Mouse (Mus musculus): Measurements from ENCODE around the gene Cish. TPM values are rescaled to one million over a fixed set of nuclear protein-coding genes. Genes with fewer than 3 reads are reported as not detected.

Gene Cish
- polyA plus RNA-seq, 1 experiment from 2014 or later: 13.7 TPM

DNA sequence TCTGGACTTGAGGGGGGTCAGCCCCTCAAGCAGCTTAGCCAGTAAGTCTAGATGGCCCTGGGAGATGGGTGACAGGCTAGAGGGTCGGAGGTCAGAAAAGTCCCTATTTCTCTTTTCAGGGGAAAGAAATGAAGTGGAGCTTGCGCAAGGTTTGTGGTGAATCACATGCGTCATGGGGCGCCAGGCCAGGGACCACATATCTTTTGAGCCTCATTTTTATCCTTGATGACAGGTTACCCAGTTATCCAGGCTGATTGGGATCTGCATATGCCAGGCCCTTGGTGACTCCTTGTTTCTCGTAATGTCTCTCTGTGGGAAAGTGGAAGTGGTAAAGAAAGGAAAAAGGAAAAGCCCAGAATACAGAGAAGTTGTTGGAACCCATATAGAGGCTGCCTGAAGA, 31.9 kb upstream of the Cish start:
- Histone ChIP-seq H3K9me3 (no peaks in the 10 kb centered on the region), H3K27me3 (no peaks in the 10 kb centered on the region)
- WGBS: 94% methylated on average over 5 of the region's 5 CpGs

DNA sequence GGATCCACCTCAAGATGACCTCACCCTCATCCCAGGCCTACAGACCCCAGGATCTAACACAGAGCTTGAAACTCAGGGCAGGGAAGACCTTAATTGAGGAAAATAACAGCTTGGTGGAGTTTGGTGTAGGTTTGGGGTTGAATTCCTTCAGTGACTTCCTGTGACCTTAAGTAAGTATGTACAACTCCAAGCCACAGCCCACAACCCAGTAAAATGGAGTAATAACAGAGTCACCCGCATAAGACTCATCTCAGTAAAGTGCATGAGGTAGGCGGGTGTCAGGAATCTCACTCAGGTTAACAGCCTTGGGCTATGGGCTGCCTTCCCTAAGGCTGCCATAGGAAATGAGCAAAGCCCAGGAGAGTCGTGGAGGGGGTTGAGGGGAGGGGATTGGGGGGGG, 31.1 kb upstream of the Cish start:
- H3K9ac ChIP-seq: no peak overlapping the region
- no peak overlapping the region for H3K4me2 ChIP-seq
- no peak overlapping the region for H3K27ac ChIP-seq (replicated peaks)
- 0 out of 2 replicates have a peak, but pooled peaks cover 3% of the 10 kb centered on the region for H3K4me1 ChIP-seq (replicated peaks)
- 73% methylated on average over 3 of the region's 3 CpGs for WGBS
- ATAC-seq (ENCODE audit: low FRiP score, low read depth): no peak
- no peak overlapping the region for H3K4me3 ChIP-seq
- no peaks in the 10 kb centered on the region for H3K9me3 ChIP-seq
- H3K27me3 ChIP-seq: no peaks in the 10 kb centered on the region
- H3K36me3 ChIP-seq: no peaks in the 10 kb centered on the region

More for the DNA sequence above, 31.9 kb upstream of the Cish start:
- no peak for ATAC-seq (ENCODE audit: low FRiP score, low read depth)
- H3K4me2 ChIP-seq: no peak overlapping the region
- H3K9ac ChIP-seq: no peak overlapping the region
- H3K4me1 ChIP-seq (replicated peaks): 0 out of 2 replicates have a peak, but pooled peaks cover 3% of the 10 kb centered on the region
- H3K27ac ChIP-seq (replicated peaks): no peak overlapping the region
- H3K4me3 ChIP-seq: no peak overlapping the region
- H3K36me3 ChIP-seq: no peaks in the 10 kb centered on the region

- Histone ChIP-seq H3K27me3 (no peaks in the 10 kb centered on the region), H3K9ac (no peak overlapping the region), H3K4me1 (replicated peaks) (no peaks in the 10 kb centered on the region), H3K36me3 (no peaks in the 10 kb centered on the region), H3K9me3 (no peaks in the 10 kb centered on the region), H3K4me3 (no peak overlapping the region), H3K27ac (replicated peaks) (no peak overlapping the region), H3K4me2 (no peak overlapping the region)
- 85% methylated on average over 1 of the region's 1 CpGs for WGBS
- ATAC-seq (ENCODE audit: low FRiP score, low read depth): no peak
Measured at GRCm38 (mm10) chr9:107267028-107267427, 28.8 kb upstream of the Cish start.

GRCm38 (mm10) chr9:107267721-107268402, 28.0 kb upstream of the Cish start:
- no peaks in the 10 kb centered on the region for H3K27me3 ChIP-seq
- H3K9ac ChIP-seq: no peak overlapping the region
- WGBS: 66% methylated on average over 4 of the region's 4 CpGs
- no peaks in the 10 kb centered on the region for H3K9me3 ChIP-seq
- no peaks in the 10 kb centered on the region for H3K4me1 ChIP-seq (replicated peaks)
- no peak for ATAC-seq (ENCODE audit: low FRiP score, low read depth)
- H3K27ac ChIP-seq (replicated peaks): no peak overlapping the region
- H3K4me2 ChIP-seq: no peak overlapping the region
- no peak overlapping the region for H3K4me3 ChIP-seq
- H3K36me3 ChIP-seq: no peaks in the 10 kb centered on the region

GRCm38 (mm10) chr9:107269772-107270171, 26.1 kb upstream of the Cish start:
- H3K36me3 ChIP-seq: no peaks in the 10 kb centered on the region
- H3K27me3 ChIP-seq: no peaks in the 10 kb centered on the region
- no peak for ATAC-seq (ENCODE audit: low FRiP score, low read depth)
- no peaks in the 10 kb centered on the region for H3K9me3 ChIP-seq
- H3K4me3 ChIP-seq: no peak overlapping the region
- 100% methylated on average over 1 of the region's 1 CpGs for WGBS
- H3K27ac ChIP-seq (replicated peaks): no peak overlapping the region
- no peak overlapping the region for H3K4me2 ChIP-seq
- no peak overlapping the region for H3K9ac ChIP-seq
- H3K4me1 ChIP-seq (replicated peaks): no peaks in the 10 kb centered on the region

DNA sequence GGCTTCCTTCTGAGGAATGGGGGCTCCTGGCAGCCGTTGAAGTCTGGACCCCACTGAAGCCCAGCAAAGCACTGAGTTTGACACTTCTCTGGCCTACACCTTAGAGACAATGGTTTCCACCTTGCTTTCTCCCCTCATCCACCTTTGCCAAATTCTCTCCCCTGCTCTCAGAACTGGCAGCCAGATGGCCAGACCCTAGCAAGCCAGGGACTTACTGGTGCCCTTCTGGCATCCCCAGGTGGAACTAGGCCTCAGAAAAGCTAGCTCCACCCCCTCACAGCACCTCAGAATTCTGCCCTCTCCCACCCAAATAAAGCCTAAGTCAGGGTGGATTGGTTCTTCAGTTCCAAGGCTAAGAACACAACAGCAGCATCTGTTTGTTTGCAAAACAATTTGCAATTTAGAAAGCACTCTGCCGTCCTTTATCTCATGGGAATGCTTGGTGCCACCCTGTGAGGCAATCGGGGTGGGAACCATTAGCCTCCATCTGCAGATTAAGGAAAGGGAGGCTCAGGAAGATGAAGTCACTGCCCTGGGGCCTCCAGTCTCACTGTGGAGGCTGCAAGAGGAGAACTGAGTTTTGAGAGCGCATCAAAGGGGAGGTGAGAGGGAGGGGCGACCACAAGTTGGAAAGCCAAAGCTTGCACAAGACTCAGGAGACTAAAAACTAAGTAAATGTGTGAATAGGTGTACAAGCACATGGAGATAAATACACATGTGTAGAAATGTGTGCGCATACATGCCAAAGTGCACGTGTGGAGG, 24.5 kb upstream of the Cish start:
- Histone ChIP-seq H3K9me3 (no peaks in the 10 kb centered on the region), H3K4me2 (no peak overlapping the region), H3K27ac (replicated peaks) (no peak overlapping the region), H3K27me3 (no peaks in the 10 kb centered on the region), H3K9ac (no peak overlapping the region), H3K4me1 (replicated peaks) (0 out of 2 replicates have a peak, but pooled peaks cover 3% of the 10 kb centered on the region), H3K36me3 (no peaks in the 10 kb centered on the region), H3K4me3 (no peak overlapping the region)
- no peak for ATAC-seq (ENCODE audit: low FRiP score, low read depth)
- WGBS: 78% methylated on average over 7 of the region's 7 CpGs

DNA sequence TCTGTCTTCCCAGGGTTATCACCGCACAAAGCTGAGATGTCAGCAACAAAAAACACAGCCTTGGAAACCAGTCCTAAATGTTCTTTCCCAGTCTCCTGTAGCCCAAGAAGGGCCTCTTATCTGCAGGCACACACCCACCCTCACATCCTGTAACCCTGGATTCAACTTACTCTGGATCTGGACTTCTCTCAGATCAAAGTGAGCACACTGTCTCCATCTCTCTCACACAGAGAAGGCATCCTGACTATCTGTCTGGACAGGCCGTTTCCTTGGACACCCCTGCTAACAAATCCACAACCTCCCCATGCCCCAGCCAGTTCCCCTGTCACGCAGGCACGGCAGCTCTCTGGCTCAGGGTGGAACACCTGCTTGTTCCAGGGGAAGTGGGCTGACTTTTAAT, 23.5 kb upstream of the Cish start:
- H3K27ac ChIP-seq (replicated peaks): no peak overlapping the region
- no peaks in the 10 kb centered on the region for H3K9me3 ChIP-seq
- no peaks in the 10 kb centered on the region for H3K36me3 ChIP-seq
- no peak for ATAC-seq (ENCODE audit: low FRiP score, low read depth)
- H3K4me1 ChIP-seq (replicated peaks): 0 out of 2 replicates have a peak, but pooled peaks cover 3% of the 10 kb centered on the region
- H3K4me3 ChIP-seq: no peak overlapping the region
- H3K4me2 ChIP-seq: no peak overlapping the region
- no peaks in the 10 kb centered on the region for H3K27me3 ChIP-seq
- no peak overlapping the region for H3K9ac ChIP-seq
- 77% methylated on average over 4 of the region's 4 CpGs for WGBS

GRCm38 (mm10) chr9:107273184-107273583, 22.6 kb upstream of the Cish start:
- no peaks in the 10 kb centered on the region for H3K27me3 ChIP-seq
- H3K36me3 ChIP-seq: no peaks in the 10 kb centered on the region
- H3K4me1 ChIP-seq (replicated peaks): peaks cover 7% of the 10 kb centered on the region
- H3K9ac ChIP-seq: no peak overlapping the region
- WGBS: 74% methylated on average over 10 of the region's 10 CpGs
- no peak overlapping the region for H3K4me3 ChIP-seq
- H3K27ac ChIP-seq (replicated peaks): no peak overlapping the region
- no peaks in the 10 kb centered on the region for H3K9me3 ChIP-seq
- ATAC-seq (ENCODE audit: low FRiP score, low read depth): no peak
- H3K4me2 ChIP-seq: no peak overlapping the region

- no peaks in the 10 kb centered on the region for H3K27me3 ChIP-seq
- WGBS: 72% methylated on average over 6 of the region's 6 CpGs
Measured at GRCm38 (mm10) chr9:107274751-107275150, 21.1 kb upstream of the Cish start.

DNA sequence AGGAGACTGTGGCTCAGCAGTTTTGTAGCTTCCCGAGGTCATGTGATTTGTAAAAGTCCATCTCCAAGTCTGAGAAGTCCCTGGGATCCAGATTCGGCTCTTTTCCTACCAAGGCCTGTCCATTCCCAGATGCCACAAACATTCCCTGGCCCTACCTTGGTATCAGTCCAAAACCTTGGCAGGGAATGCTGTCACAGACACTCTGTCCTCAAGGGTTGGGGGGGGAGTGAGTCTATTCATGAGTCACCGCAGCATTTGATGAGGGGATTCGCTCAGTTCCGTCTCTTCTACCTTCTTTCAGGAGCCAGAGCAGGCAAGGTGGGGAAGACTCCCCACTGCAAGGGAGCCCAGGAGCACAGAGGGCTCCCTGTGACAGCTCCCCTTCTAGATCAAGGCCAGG, 20.1 kb upstream of the Cish start:
- no peak overlapping the region for H3K9ac ChIP-seq
- H3K36me3 ChIP-seq: no peaks in the 10 kb centered on the region
- 83% methylated on average over 5 of the region's 5 CpGs for WGBS
- no peaks in the 10 kb centered on the region for H3K27me3 ChIP-seq
- H3K4me3 ChIP-seq: no peak overlapping the region
- H3K27ac ChIP-seq (replicated peaks): no peak overlapping the region
- no peaks in the 10 kb centered on the region for H3K9me3 ChIP-seq
- H3K4me2 ChIP-seq: no peak overlapping the region
- H3K4me1 ChIP-seq (replicated peaks): peaks cover 31% of the 10 kb centered on the region
- no peak for ATAC-seq (ENCODE audit: low FRiP score, low read depth)

More at GRCm38 (mm10) chr9:107274751-107275150, 21.1 kb upstream of the Cish start:
- peaks cover 22% of the 10 kb centered on the region for H3K4me1 ChIP-seq (replicated peaks)
- H3K36me3 ChIP-seq: no peaks in the 10 kb centered on the region
- no peak overlapping the region for H3K4me2 ChIP-seq
- H3K9ac ChIP-seq: no peak overlapping the region
- no peak overlapping the region for H3K27ac ChIP-seq (replicated peaks)
- H3K9me3 ChIP-seq: no peaks in the 10 kb centered on the region
- H3K4me3 ChIP-seq: no peak overlapping the region
- no peak for ATAC-seq (ENCODE audit: low FRiP score, low read depth)

DNA sequence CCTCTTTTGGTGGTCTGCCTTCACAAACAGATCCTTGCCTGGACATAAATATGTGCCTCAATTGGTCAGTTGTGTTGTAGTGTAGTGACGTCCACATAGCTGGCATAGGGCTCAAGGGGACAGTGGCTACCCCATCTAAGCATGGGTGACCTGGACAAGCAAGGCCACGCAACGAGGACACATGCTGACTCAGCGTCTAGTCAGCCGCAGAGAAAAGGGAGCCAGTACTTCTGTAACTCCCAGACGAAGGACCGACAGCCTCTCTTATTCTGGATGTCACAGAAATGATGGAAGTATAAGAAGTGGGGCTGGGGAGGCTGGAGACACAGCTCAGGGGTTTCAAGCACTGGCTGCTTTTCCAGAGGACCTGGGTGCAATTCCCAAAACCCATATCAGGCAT, 18.2 kb upstream of the Cish start:
- Histone ChIP-seq H3K27ac (replicated peaks) (no peak overlapping the region), H3K9me3 (no peaks in the 10 kb centered on the region), H3K4me1 (replicated peaks) (peaks cover 31% of the 10 kb centered on the region), H3K36me3 (no peaks in the 10 kb centered on the region), H3K9ac (no peak overlapping the region), H3K27me3 (no peaks in the 10 kb centered on the region), H3K4me3 (no peak overlapping the region), H3K4me2 (no peak overlapping the region)
- ATAC-seq (ENCODE audit: low FRiP score, low read depth): no peak
- 80% methylated on average over 7 of the region's 7 CpGs for WGBS

- no peak overlapping the region for H3K4me2 ChIP-seq
- no peaks in the 10 kb centered on the region for H3K9me3 ChIP-seq
- ATAC-seq (ENCODE audit: low FRiP score, low read depth): no peak; the same call in 1 of the 2 replicates
- no peak overlapping the region for H3K4me3 ChIP-seq
- H3K4me1 ChIP-seq (replicated peaks): peaks cover 31% of the 10 kb centered on the region
- WGBS: 36% methylated on average over 4 of the region's 4 CpGs
- H3K9ac ChIP-seq: no peak overlapping the region
- no peaks in the 10 kb centered on the region for H3K36me3 ChIP-seq
- H3K27ac ChIP-seq (replicated peaks): 0 out of 2 replicates have a peak overlapping the region, but pooled peaks have one; percentile 3
- no peaks in the 10 kb centered on the region for H3K27me3 ChIP-seq
Measured at GRCm38 (mm10) chr9:107278126-107278525, 17.7 kb upstream of the Cish start.
